13 mouse cellular contexts compared by ENCODE assay signal in the genomic region with DNA sequence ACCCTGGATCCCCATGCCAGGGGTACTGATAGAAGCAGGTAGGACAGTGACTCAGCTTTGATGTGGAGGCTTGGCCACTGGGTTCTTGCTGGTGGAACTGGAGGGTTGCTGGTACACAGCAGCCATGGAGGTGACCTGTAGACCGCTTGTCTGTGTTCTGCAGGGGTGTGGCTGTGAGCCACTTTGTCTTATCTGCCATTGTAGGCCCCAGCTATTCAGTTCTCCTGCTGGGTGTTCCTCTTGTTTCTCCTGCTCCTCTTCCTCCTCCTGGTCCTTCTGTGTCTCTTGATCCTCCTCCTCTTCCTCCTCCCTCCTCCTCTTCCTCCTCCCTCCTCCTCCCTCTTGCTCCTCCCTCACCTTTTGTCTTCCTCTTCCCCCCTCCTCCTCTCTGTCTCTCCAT.
DNase-seq lines count a peak whose midpoint lies in the region; ATAC-seq and TF ChIP-seq lines count a peak whose summit lies in the region.
"Had no signal": no experiment of that assay in that cellular context is flagged by ENCODE, and none has a peak within 500 bp of the region (broad histone marks: within the 10 kb centered on the region; RNA-seq: fewer than 3 reads in every experiment).

No protein-coding gene starts in this region.

- H3K4me1 ChIP-seq in heart, embryonic 16.5 days (ENCODE audit: control insufficient read depth, insufficient read depth, low read length) = peaks cover 69% of the 10 kb centered on the region
- peaks cover 25% of the 10 kb centered on the region for H3K4me1 ChIP-seq in ES-Bruce4 (ENCODE audit: control insufficient read depth, insufficient read depth, low read length)
- H3K4me1 ChIP-seq in MEL (ENCODE audit: control insufficient read depth in 1 of 2, insufficient read depth in 2 of 2, low read length in 2 of 2) = peaks cover 0 to 32% of the 10 kb centered on the region in 2 experiments; a peak in 3 of 4 replicates
- H3K4me1 ChIP-seq in liver, embryonic 14.5 days (replicated peaks; ENCODE audit: control insufficient read depth in 2 of 2, insufficient read depth in 2 of 2, low read length in 1 of 2) = peaks cover 18 to 24% of the 10 kb centered on the region in 2 experiments

- TF ChIP-seq RAD21 in MEL (IDR thresholded peaks at IDR 0.05; ENCODE audit: low read depth, low read length) = no peak

- ATAC-seq in heart, embryonic 16.5 days (replicated peaks; ENCODE audit: extremely low read depth, insufficient read depth, low FRiP score) = no peak
- peak; percentile 53; the same call in 1 of the 2 replicates for ATAC-seq in liver, embryonic 14.5 days (ENCODE audit: insufficient read depth)
- no peak for ATAC-seq in inflammation-experienced regulatory T-cells, adult 6 months

- H3K27ac ChIP-seq in heart, embryonic 16.5 days (ENCODE audit: low read length) = peak overlapping the region; percentile 91
- H3K27ac ChIP-seq in ES-Bruce4 (ENCODE audit: insufficient read depth, low read length) (no peak overlapping the region), MEL (ENCODE audit: control insufficient read depth, low read depth, low read length) (peak overlapping the region; percentile 13; the same call in 1 of the 2 replicates)
- H3K27ac ChIP-seq in liver, embryonic 14.5 days = no peak overlapping the region
- H3K27ac ChIP-seq: left cerebral cortex, adult 2 months; limb, embryonic 15.5 days had no signal

- peak overlapping the region; percentile 25 for H3K4me2 ChIP-seq in heart, embryonic 16.5 days (ENCODE audit: low read depth, low read length)
- H3K4me2 ChIP-seq in liver, embryonic 14.5 days (ENCODE audit: low read depth) = peak overlapping the region; percentile 47
- H3K4me2 ChIP-seq: limb, embryonic 15.5 days had no signal

- no peaks in the 10 kb centered on the region for H3K36me3 ChIP-seq in heart, embryonic 16.5 days (ENCODE audit: control insufficient read depth, insufficient read depth)
- no peaks in the 10 kb centered on the region for H3K36me3 ChIP-seq in ES-Bruce4 (ENCODE audit: control insufficient read depth, insufficient read depth, low read length, poor library complexity, severe bottlenecking)
- H3K36me3 ChIP-seq in MEL (ENCODE audit: control insufficient read depth in 1 of 2, insufficient read depth in 2 of 2, low read length in 2 of 2) = peaks cover 5 to 27% of the 10 kb centered on the region in 2 experiments
- no peaks in the 10 kb centered on the region; the same call in 1 of the 2 replicates for H3K36me3 ChIP-seq in liver, embryonic 14.5 days (replicated peaks; ENCODE audit: control insufficient read depth, insufficient read depth, low read depth)
- H3K36me3 ChIP-seq: limb, embryonic 15.5 days had no signal

- no peak for DNase-seq in heart, postnatal 25 days (ENCODE audit: low spot score)
- DNase-seq in MEL (ENCODE audit: low read depth, low spot score) = peak; percentile 67
- no peak for DNase-seq in liver, embryonic 14.5 days (ENCODE audit: low read depth in 3 of 3, low spot score in 3 of 3)
- no peak for DNase-seq in urinary bladder, adult 2 months (ENCODE audit: low spot score)
- DNase-seq: cerebellum, postnatal 14 days; kidney, adult 18-20 months; lung, postnatal 36 days had no signal

- no peaks in the 10 kb centered on the region for H3K9me3 ChIP-seq in heart, embryonic 16.5 days (replicated peaks; ENCODE audit: control insufficient read depth, low read length)
- H3K9me3 ChIP-seq in ES-Bruce4 (replicated peaks; ENCODE audit: control insufficient read depth, insufficient read depth, low read length, poor library complexity, severe bottlenecking) = no peaks in the 10 kb centered on the region
- H3K9me3 ChIP-seq in MEL (replicated peaks; ENCODE audit: insufficient read depth, low read length) = no peaks in the 10 kb centered on the region
- no peaks in the 10 kb centered on the region for H3K9me3 ChIP-seq in liver, embryonic 14.5 days (ENCODE audit: control insufficient read depth, low read length)
- H3K9me3 ChIP-seq: limb, embryonic 15.5 days had no signal

- intact Hi-C loops in heart, postnatal 25 days (cut with DNase I) = no loop called here

- no peak for TF ChIP-seq CTCF in ES-Bruce4 (IDR thresholded peaks at IDR 0.05; ENCODE audit: low read depth, low read length)
- TF ChIP-seq CTCF in MEL (IDR thresholded peaks at IDR 0.05 in 2 of 3, conservative IDR thresholded peaks at IDR 0.05 in 1 of 3; ENCODE audit: control insufficient read depth in 1 of 3, insufficient read depth in 1 of 3, low read depth in 2 of 3, low read length in 3 of 3, poor library complexity in 1 of 3, severe bottlenecking in 1 of 3) = no peak
- TF ChIP-seq CTCF in liver, embryonic 14.5 days (IDR thresholded peaks at IDR 0.05; ENCODE audit: low read depth) = no peak

- no peak overlapping the region for H3K4me3 ChIP-seq in heart, embryonic 16.5 days (ENCODE audit: low read length)
- H3K4me3 ChIP-seq in ES-Bruce4 (ENCODE audit: low read depth, low read length) (no peak overlapping the region), MEL (ENCODE audit: control insufficient read depth in 1 of 2, insufficient read depth in 1 of 2, low read depth in 2 of 2, low read length in 2 of 2) (no peak overlapping the region)
- no peak overlapping the region for H3K4me3 ChIP-seq in liver, embryonic 14.5 days (ENCODE audit: insufficient read depth in 1 of 2, low read depth in 2 of 2, low read length in 2 of 2)
- H3K4me3 ChIP-seq: left cerebral cortex, adult 2 months; limb, embryonic 15.5 days had no signal

- TF ChIP-seq POLR2A in ES-Bruce4 (IDR thresholded peaks at IDR 0.05; ENCODE audit: insufficient read depth, low read length) (no peak), MEL (IDR thresholded peaks at IDR 0.05; ENCODE audit: control insufficient read depth in 1 of 2, insufficient read depth in 1 of 2, low read depth in 1 of 2, low read length in 2 of 2, poor library complexity in 1 of 2) (no peak)

- WGBS in heart, embryonic 16.5 days = 73% methylated on average over 1 of the region's 1 CpGs
- WGBS in liver, embryonic 14.5 days (ENCODE audit: insufficient replicate concordance) = 0% methylated on average over 1 of the region's 1 CpGs

- peaks cover 94% of the 10 kb centered on the region for H3K79me2 ChIP-seq in MEL (ENCODE audit: control insufficient read depth, insufficient read depth, low read length, poor library complexity)

- peak overlapping the region; percentile 53 for H3K9ac ChIP-seq in heart, embryonic 16.5 days (ENCODE audit: low read length)
- H3K9ac ChIP-seq in ES-Bruce4 (ENCODE audit: low read depth, poor library complexity, severe bottlenecking) = no peak overlapping the region
- H3K9ac ChIP-seq in MEL (ENCODE audit: control insufficient read depth, low read depth, low read length, poor library complexity, severe bottlenecking) = no peak overlapping the region
- H3K9ac ChIP-seq in liver, embryonic 14.5 days (replicated peaks) = no peak overlapping the region
- H3K9ac ChIP-seq: limb, embryonic 15.5 days had no signal

- H3K27me3 ChIP-seq in heart, embryonic 16.5 days (ENCODE audit: control insufficient read depth, insufficient read depth, low read length) = no peaks in the 10 kb centered on the region
- no peaks in the 10 kb centered on the region for H3K27me3 ChIP-seq in ES-Bruce4 (ENCODE audit: control insufficient read depth, insufficient read depth, low read length, poor library complexity, severe bottlenecking)
- H3K27me3 ChIP-seq in MEL (ENCODE audit: control insufficient read depth in 1 of 2, insufficient read depth in 2 of 2, low read length in 2 of 2) = no peaks in the 10 kb centered on the region
- H3K27me3 ChIP-seq in liver, embryonic 14.5 days (ENCODE audit: control insufficient read depth, insufficient read depth, low read length) = no peaks in the 10 kb centered on the region
- H3K27me3 ChIP-seq: CH12.LX; limb, embryonic 15.5 days had no signal

- TF ChIP-seq EP300 in ES-Bruce4 (IDR thresholded peaks at IDR 0.05; ENCODE audit: insufficient read depth, low read depth, low read length) (peak; percentile 72; the same call in 1 of the 2 replicates), MEL (IDR thresholded peaks at IDR 0.05; ENCODE audit: low read depth in 1 of 2, low read length in 2 of 2) (peak; percentile 47 to 53; a peak in 2 of 4 replicates)
- no peak for TF ChIP-seq EP300 in liver, embryonic 14.5 days (IDR thresholded peaks at IDR 0.05; ENCODE audit: low read depth)

TF ChIP-seq in MEL, 35 proteins besides CTCF, POLR2A, EP300 and RAD21:
- 0 out of 2 replicates have a peak, but pooled peaks have one; percentile 22 for TF ChIP-seq RCOR1 (IDR thresholded peaks at IDR 0.05; ENCODE audit: low read depth, low read length)
- TF ChIP-seq GATA1 (IDR thresholded peaks at IDR 0.05; ENCODE audit: low read depth, low read length) = peak; percentile 74
- TF ChIP-seq TCF12 (IDR thresholded peaks at IDR 0.05; ENCODE audit: low read depth, low read length) = peak; percentile 38; the same call in 1 of the 2 replicates
- TF ChIP-seq ZC3H11A (IDR thresholded peaks at IDR 0.05; ENCODE audit: low read depth, low read length) = no peak
- no peak for TF ChIP-seq MYB (IDR thresholded peaks at IDR 0.05; ENCODE audit: low read depth, low read length)
- TF ChIP-seq TBP (IDR thresholded peaks at IDR 0.05; ENCODE audit: low read depth, low read length) = 0 out of 2 replicates have a peak, but pooled peaks have one; percentile 32
- no peak for TF ChIP-seq HCFC1 (IDR thresholded peaks at IDR 0.05; ENCODE audit: low read depth, low read length)
- peak; percentile 60; the same call in 1 of the 2 replicates for TF ChIP-seq TAL1 (IDR thresholded peaks at IDR 0.05; ENCODE audit: low read length)
- TF ChIP-seq ETS1 (IDR thresholded peaks at IDR 0.05; ENCODE audit: low read depth, low read length) = 0 out of 2 replicates have a peak, but pooled peaks have one; percentile 16
- TF ChIP-seq ELF1 (IDR thresholded peaks at IDR 0.05; ENCODE audit: low read depth, low read length) = no peak

Comparison
In these comparisons a context has a peak if more than half of its experiments do, and no peak if none do; other contexts are left out.
1. H3K27ac ChIP-seq: peak in heart, embryonic 16.5 days (single experiment) and MEL (single experiment); none in ES-Bruce4 (single experiment) and liver, embryonic 14.5 days (single experiment).